Comparison of ENCODE assay signal across 13 mouse cellular contexts in the genomic region with DNA sequence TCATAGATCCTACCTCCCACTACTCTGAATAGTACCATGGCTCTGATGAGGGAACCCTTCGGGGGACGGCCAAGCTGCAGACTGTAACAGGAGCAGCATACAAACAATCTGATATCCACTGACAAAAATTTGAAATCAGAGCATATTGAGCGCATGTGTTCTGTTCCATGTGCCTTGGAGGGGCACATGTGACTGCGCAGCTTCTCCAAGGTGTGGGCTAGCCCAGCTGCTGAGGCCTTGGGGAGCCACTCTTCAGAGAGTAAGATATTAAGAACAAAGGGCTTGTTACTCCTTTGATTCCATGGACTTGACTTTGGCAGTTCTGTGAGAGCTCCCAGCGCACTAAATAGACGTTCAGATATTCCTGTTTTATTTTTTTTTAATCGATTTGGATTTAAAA. TPM values are rescaled to one million over a fixed set of nuclear protein-coding genes. Genes with fewer than 3 reads are reported as not detected.
DNase-seq lines count a peak whose midpoint lies in the region; ATAC-seq and TF ChIP-seq lines count a peak whose summit lies in the region.
"Had no signal": no experiment of that assay in that cellular context is flagged by ENCODE, and none has a peak within 500 bp of the region (broad histone marks: within the 10 kb centered on the region; RNA-seq: fewer than 3 reads in every experiment).

No protein-coding gene starts in this region.

- no peaks in the 10 kb centered on the region for H3K4me1 ChIP-seq in hindbrain, embryonic 12.5 days
- no peaks in the 10 kb centered on the region for H3K4me1 ChIP-seq in hindbrain, embryonic 16.5 days (ENCODE audit: control insufficient read depth, insufficient read depth, low read depth, low read length)
- no peaks in the 10 kb centered on the region for H3K4me1 ChIP-seq in midbrain, embryonic 11.5 days (ENCODE audit: control insufficient read depth, insufficient read depth, low read length)
- no peaks in the 10 kb centered on the region for H3K4me1 ChIP-seq in midbrain, postnatal 0 days (ENCODE audit: insufficient read depth, low read length)
- H3K4me1 ChIP-seq in forebrain, embryonic 16.5 days (replicated peaks; ENCODE audit: control insufficient read depth, insufficient read depth, low read length): peaks cover 4% of the 10 kb centered on the region; the same call in 1 of the 2 replicates
- no peaks in the 10 kb centered on the region for H3K4me1 ChIP-seq in midbrain, embryonic 16.5 days (ENCODE audit: control insufficient read depth, insufficient read depth, low read length)
- H3K4me1 ChIP-seq: heart, embryonic 12.5 days; limb, embryonic 15.5 days had no signal

- DNase-seq in midbrain, embryonic 11.5 days (ENCODE audit: low spot score, missing footprints): no peak
- no peak for DNase-seq in midbrain, postnatal 0 days (ENCODE audit: low spot score)
- DNase-seq in thymus, postnatal 10 days (ENCODE audit: low spot score in 2 of 2): no peak
- DNase-seq in thymus, postnatal 14 days: no peak
- DNase-seq: heart, adult 11 months had no signal

- H3K27me3 ChIP-seq in hindbrain, embryonic 12.5 days: no peaks in the 10 kb centered on the region
- H3K27me3 ChIP-seq in hindbrain, embryonic 16.5 days (replicated peaks; ENCODE audit: control insufficient read depth, insufficient read depth, low read length): no peaks in the 10 kb centered on the region
- no peaks in the 10 kb centered on the region for H3K27me3 ChIP-seq in midbrain, embryonic 11.5 days (ENCODE audit: control insufficient read depth, insufficient read depth, low read length)
- no peaks in the 10 kb centered on the region for H3K27me3 ChIP-seq in midbrain, postnatal 0 days (ENCODE audit: insufficient read depth, low read length)
- H3K27me3 ChIP-seq in forebrain, embryonic 16.5 days (replicated peaks; ENCODE audit: control insufficient read depth, insufficient read depth, low read length): no peaks in the 10 kb centered on the region
- no peaks in the 10 kb centered on the region for H3K27me3 ChIP-seq in midbrain, embryonic 16.5 days (ENCODE audit: control insufficient read depth, insufficient read depth, low read depth, low read length)
- H3K27me3 ChIP-seq: heart, embryonic 12.5 days; limb, embryonic 15.5 days had no signal

- 0 out of 2 replicates have a peak, but pooled peaks have one; percentile 22 for ATAC-seq in hindbrain, embryonic 12.5 days (ENCODE audit: low FRiP score)
- no peak for ATAC-seq in hindbrain, embryonic 16.5 days
- ATAC-seq in midbrain, embryonic 11.5 days (ENCODE audit: low FRiP score): peak; percentile 45
- ATAC-seq in midbrain, postnatal 0 days (ENCODE audit: low FRiP score): no peak
- ATAC-seq in forebrain, embryonic 16.5 days: peak; percentile 11; the same call in 1 of the 2 replicates
- ATAC-seq in midbrain, embryonic 16.5 days: peak; percentile 65

- no peaks in the 10 kb centered on the region for H3K9me3 ChIP-seq in hindbrain, embryonic 12.5 days (replicated peaks)
- H3K9me3 ChIP-seq in hindbrain, embryonic 16.5 days (ENCODE audit: control insufficient read depth, low read length): no peaks in the 10 kb centered on the region
- H3K9me3 ChIP-seq in midbrain, embryonic 11.5 days (ENCODE audit: control insufficient read depth, low read length): no peaks in the 10 kb centered on the region
- no peaks in the 10 kb centered on the region for H3K9me3 ChIP-seq in midbrain, postnatal 0 days (ENCODE audit: low read length)
- H3K9me3 ChIP-seq in forebrain, embryonic 16.5 days (ENCODE audit: control insufficient read depth, low read length): no peaks in the 10 kb centered on the region
- no peaks in the 10 kb centered on the region for H3K9me3 ChIP-seq in midbrain, embryonic 16.5 days (replicated peaks; ENCODE audit: control insufficient read depth, low read length, poor library complexity, severe bottlenecking)
- H3K9me3 ChIP-seq: heart, embryonic 12.5 days; limb, embryonic 15.5 days had no signal

- no peak overlapping the region for H3K4me3 ChIP-seq in hindbrain, embryonic 12.5 days
- H3K4me3 ChIP-seq in hindbrain, embryonic 16.5 days (ENCODE audit: low read length): no peak overlapping the region
- H3K4me3 ChIP-seq in midbrain, embryonic 11.5 days (ENCODE audit: low read depth, low read length): no peak overlapping the region
- H3K4me3 ChIP-seq in midbrain, postnatal 0 days (ENCODE audit: low read depth, low read length): no peak overlapping the region
- H3K4me3 ChIP-seq in forebrain, embryonic 16.5 days (replicated peaks; ENCODE audit: low read length): no peak overlapping the region
- no peak overlapping the region for H3K4me3 ChIP-seq in midbrain, embryonic 16.5 days (ENCODE audit: low read depth, low read length)

- no peak overlapping the region for H3K9ac ChIP-seq in hindbrain, embryonic 12.5 days
- H3K9ac ChIP-seq in hindbrain, embryonic 16.5 days (ENCODE audit: low read depth, low read length): no peak overlapping the region
- no peak overlapping the region for H3K9ac ChIP-seq in midbrain, embryonic 11.5 days (ENCODE audit: low read length)
- H3K9ac ChIP-seq in midbrain, postnatal 0 days (replicated peaks; ENCODE audit: low read length, poor library complexity, severe bottlenecking): no peak overlapping the region
- H3K9ac ChIP-seq in forebrain, embryonic 16.5 days (replicated peaks; ENCODE audit: low read depth, low read length): no peak overlapping the region
- H3K9ac ChIP-seq in midbrain, embryonic 16.5 days (ENCODE audit: low read depth, low read length): no peak overlapping the region
- H3K9ac ChIP-seq: heart, embryonic 12.5 days; limb, embryonic 15.5 days had no signal

- H3K36me3 ChIP-seq in hindbrain, embryonic 12.5 days: no peaks in the 10 kb centered on the region
- H3K36me3 ChIP-seq in hindbrain, embryonic 16.5 days (ENCODE audit: control insufficient read depth, insufficient read depth, low read length): no peaks in the 10 kb centered on the region
- H3K36me3 ChIP-seq in midbrain, embryonic 11.5 days (ENCODE audit: control insufficient read depth, insufficient read depth, low read length): no peaks in the 10 kb centered on the region
- H3K36me3 ChIP-seq in midbrain, postnatal 0 days (ENCODE audit: insufficient read depth, low read length): no peaks in the 10 kb centered on the region
- H3K36me3 ChIP-seq in forebrain, embryonic 16.5 days (ENCODE audit: control insufficient read depth, insufficient read depth): no peaks in the 10 kb centered on the region
- H3K36me3 ChIP-seq in midbrain, embryonic 16.5 days (ENCODE audit: control insufficient read depth, insufficient read depth, low read length): no peaks in the 10 kb centered on the region
- H3K36me3 ChIP-seq: heart, embryonic 12.5 days; limb, embryonic 15.5 days had no signal

- H3K4me2 ChIP-seq in hindbrain, embryonic 12.5 days (replicated peaks): no peak overlapping the region
- H3K4me2 ChIP-seq in hindbrain, embryonic 16.5 days (ENCODE audit: low read length): no peak overlapping the region
- no peak overlapping the region for H3K4me2 ChIP-seq in midbrain, embryonic 11.5 days
- no peak overlapping the region for H3K4me2 ChIP-seq in midbrain, postnatal 0 days (ENCODE audit: low read depth, low read length, poor library complexity, severe bottlenecking)
- no peak overlapping the region for H3K4me2 ChIP-seq in forebrain, embryonic 16.5 days (ENCODE audit: low read length)
- H3K4me2 ChIP-seq in midbrain, embryonic 16.5 days (ENCODE audit: low read length): no peak overlapping the region

- TF ChIP-seq CTCF in midbrain, postnatal 0 days (IDR thresholded peaks at IDR 0.05): no peak

- H3K27ac ChIP-seq in hindbrain, embryonic 12.5 days: no peak overlapping the region
- H3K27ac ChIP-seq in hindbrain, embryonic 16.5 days (ENCODE audit: low read depth, low read length): no peak overlapping the region
- no peak overlapping the region for H3K27ac ChIP-seq in midbrain, embryonic 11.5 days (ENCODE audit: low read depth, low read length)
- H3K27ac ChIP-seq in midbrain, postnatal 0 days (ENCODE audit: low read depth, low read length): no peak overlapping the region
- H3K27ac ChIP-seq in forebrain, embryonic 16.5 days (ENCODE audit: low read length): no peak overlapping the region
- no peak overlapping the region for H3K27ac ChIP-seq in midbrain, embryonic 16.5 days (ENCODE audit: low read length)
- H3K27ac ChIP-seq: kidney, postnatal 0 days; limb, embryonic 15.5 days; macrophage had no signal

- WGBS in hindbrain, embryonic 12.5 days: 73% methylated on average over 7 of the region's 7 CpGs
- 68% methylated on average over 7 of the region's 7 CpGs for WGBS in hindbrain, embryonic 16.5 days
- 72% methylated on average over 7 of the region's 7 CpGs for WGBS in midbrain, embryonic 11.5 days
- WGBS in midbrain, postnatal 0 days: 71% methylated on average over 7 of the region's 7 CpGs
- 66% methylated on average over 7 of the region's 7 CpGs for WGBS in forebrain, embryonic 16.5 days
- 72% methylated on average over 7 of the region's 7 CpGs for WGBS in midbrain, embryonic 16.5 days

RNA-seq across cellular contexts. Expression of a gene that starts 41.6 kb away (rescaled TPM):
- polyA plus RNA-seq in hindbrain, embryonic 12.5 days (2016; fragmentation: Nextera tagmentation; extraction: Ambion mirVana): 1,425 and 1,599 TPM in 2 replicates
- polyA plus RNA-seq in hindbrain, embryonic 16.5 days (2015; fragmentation: Nextera tagmentation; extraction: Ambion mirVana): 2,193 and 2,866 TPM in 2 replicates
- 1,096 and 1,115 TPM in 2 replicates for polyA plus RNA-seq in midbrain, embryonic 11.5 days (2014; fragmentation: Nextera tagmentation; extraction: Ambion mirVana)
- 717 and 1,023 TPM in 2 replicates for total RNA-seq in midbrain, postnatal 0 days (2014; rRNA removed)
- 2,744 and 2,827 TPM in 2 replicates for polyA plus RNA-seq in midbrain, postnatal 0 days (2015; fragmentation: Nextera tagmentation; extraction: Ambion mirVana)
- 1,407 and 1,717 TPM in 2 replicates for polyA plus RNA-seq in forebrain, embryonic 16.5 days (2015; fragmentation: Nextera tagmentation; extraction: Ambion mirVana)
- polyA plus RNA-seq in midbrain, embryonic 16.5 days (2015; fragmentation: Nextera tagmentation; extraction: Ambion mirVana): 1,482 and 1,875 TPM in 2 replicates

RNA-seq across cellular contexts. Expression of a gene that starts 51.1 kb away (rescaled TPM):
- 13.3 and 17.1 TPM in 2 replicates for polyA plus RNA-seq in hindbrain, embryonic 12.5 days (2016; fragmentation: Nextera tagmentation; extraction: Ambion mirVana)
- polyA plus RNA-seq in hindbrain, embryonic 16.5 days (2015; fragmentation: Nextera tagmentation; extraction: Ambion mirVana): 36.7 and 41.4 TPM in 2 replicates
- polyA plus RNA-seq in midbrain, embryonic 11.5 days (2014; fragmentation: Nextera tagmentation; extraction: Ambion mirVana): 10.1 and 11.8 TPM in 2 replicates
- 28.9 and 31.7 TPM in 2 replicates for total RNA-seq in midbrain, postnatal 0 days (2014; rRNA removed)
- polyA plus RNA-seq in midbrain, postnatal 0 days (2015; fragmentation: Nextera tagmentation; extraction: Ambion mirVana): 31.0 and 33.4 TPM in 2 replicates
- polyA plus RNA-seq in forebrain, embryonic 16.5 days (2015; fragmentation: Nextera tagmentation; extraction: Ambion mirVana): 17.3 and 19.5 TPM in 2 replicates
- polyA plus RNA-seq in midbrain, embryonic 16.5 days (2015; fragmentation: Nextera tagmentation; extraction: Ambion mirVana): 22.6 and 26.2 TPM in 2 replicates

Comparison
In these comparisons a context has a peak if more than half of its experiments do, and no peak if none do; other contexts are left out.
1. ATAC-seq: peak in hindbrain, embryonic 12.5 days (single experiment), midbrain, embryonic 11.5 days (single experiment), forebrain, embryonic 16.5 days (single experiment) and midbrain, embryonic 16.5 days (single experiment); none in hindbrain, embryonic 16.5 days (single experiment) and midbrain, postnatal 0 days (single experiment).